Mouse (Mus musculus) G1E (cell line): ENCODE results near the gene Dao. TPM values are rescaled to one million over a fixed set of nuclear protein-coding genes. Genes with fewer than 3 reads are reported as not detected.

Experiments
- ATAC-seq: 2 replicates; pipeline ENCODE4 v1.8.0; 2016; ENCODE audit warnings: mild to moderate bottlenecking; ENCODE audit not compliant: insufficient number of reproducible peaks, poor library complexity, low FRiP score, severe bottlenecking; ENCODE audit errors: extremely low read depth
- DNase-seq: peaks from one replicate; pipeline ENCODE4 v3.0.0; 2012; ENCODE audit warnings: low spot score
- H3K27me3 ChIP-seq: 2 replicates; pipeline ENCODE4 v1.6.1; 2012; ENCODE audit warnings: mild to moderate bottlenecking, low read length, inconsistent platforms; ENCODE audit not compliant: insufficient read depth
- H3K36me3 ChIP-seq: replicated peaks from 2 replicates; pipeline ENCODE3; 2012; ENCODE audit warnings: mild to moderate bottlenecking, inconsistent platforms
- H3K4me1 ChIP-seq: 2 replicates; pipeline ENCODE4 v1.6.1; 2012; ENCODE audit warnings: low read depth, low read length, inconsistent platforms, mixed read lengths; ENCODE audit not compliant: insufficient read depth
- H3K4me3 ChIP-seq: 2 replicates; pipeline ENCODE4 v1.5.1; 2012; ENCODE audit warnings: low read depth, mild to moderate bottlenecking, inconsistent platforms, low read length, moderate library complexity, mixed read lengths
- H3K9me3 ChIP-seq: replicated peaks from 2 replicates; pipeline ENCODE4 v1.6.1; 2012; ENCODE audit warnings: inconsistent platforms
- CTCF ChIP-seq: IDR thresholded peaks from 2 replicates; pipeline ENCODE4 v1.5.1; 2012; ENCODE audit warnings: low read depth, low read length, inconsistent platforms, mixed read lengths
- GATA1 ChIP-seq: IDR thresholded peaks from 2 replicates; pipeline ENCODE4 v1.6.1; 2012; ENCODE audit warnings: borderline replicate concordance, low read length, inconsistent platforms, mixed read lengths
- GATA2 ChIP-seq: IDR thresholded peaks from 2 replicates; pipeline ENCODE4 v1.6.1; 2012; ENCODE audit warnings: low read depth, low read length, inconsistent platforms, borderline replicate concordance
- POLR2AphosphoS5 ChIP-seq: IDR thresholded peaks from 2 replicates; pipeline ENCODE4 v1.6.1; 2012; ENCODE audit warnings: low read depth, low read length, inconsistent platforms; ENCODE audit not compliant: insufficient replicate concordance
- TAL1 ChIP-seq: conservative IDR thresholded peaks from 2 replicates; pipeline ENCODE4 v1.6.1; 2012; ENCODE audit warnings: low read depth, low read length, inconsistent platforms, mixed read lengths
- polyA plus RNA-seq: library from polyadenylated mRNA; stranded (reverse); fragments of >175 nt; gene quantifications from 2 replicates; pipeline ENCODE4 v1.2.3, GENCODE M21; 2012
- total RNA-seq, 2 experiments: library from RNA; stranded (forward) in 1 of 2; stranded (reverse) in 1 of 2; fragments of 200-1000 nt in 1 of 2; fragments of >200 nt in 1 of 2; fragmentation: Nextera tagmentation in 1 of 2; gene quantifications; 2 replicates each; pipeline ENCODE4 v1.2.3; 2014 to 2017

The Dao gene
- total and polyA plus RNA-seq, 3 experiments = not detected

DNA sequence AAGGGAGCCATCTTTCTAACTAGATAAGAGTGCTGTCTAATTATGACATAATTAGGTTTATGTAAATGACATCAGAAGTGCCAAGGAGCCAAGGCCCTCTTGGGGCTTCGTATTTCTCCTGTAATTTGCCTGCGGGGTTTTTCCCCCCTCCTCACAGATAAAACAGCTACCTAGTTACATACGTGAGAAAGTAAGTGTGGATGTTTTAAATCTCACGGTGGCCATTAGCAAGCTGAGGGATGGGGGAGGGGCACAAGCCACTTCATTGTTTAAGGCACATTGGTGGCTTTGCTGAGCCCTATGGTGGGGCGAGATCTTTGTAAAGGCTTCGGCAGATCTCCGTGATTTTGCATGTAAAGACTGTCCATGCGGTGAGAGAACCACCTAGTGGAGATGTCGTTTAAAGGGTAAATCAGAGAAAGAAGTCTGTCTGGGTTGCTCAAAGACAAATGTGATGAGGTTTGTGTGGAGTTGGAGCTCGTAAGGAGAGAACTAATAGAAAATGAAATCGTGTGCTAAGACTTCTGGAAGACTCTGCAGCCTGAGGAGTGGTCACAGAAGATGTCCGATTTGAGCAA, 45.3 kb downstream of the Dao start:
- Histone ChIP-seq H3K4me3 (no peak overlapping the region), H3K27me3 (peaks cover 3% of the 10 kb centered on the region), H3K4me1 (peaks cover 7% of the 10 kb centered on the region; the same call in 1 of the 2 replicates), H3K36me3 (no peaks in the 10 kb centered on the region), H3K9me3 (no peaks in the 10 kb centered on the region; the same call in 1 of the 2 replicates)
- DNase-seq = no peak
- TF ChIP-seq POLR2AphosphoS5 (no peak), CTCF (no peak), GATA1 (no peak), TAL1 (no peak), GATA2 (no peak)
- no peak for ATAC-seq

DNA sequence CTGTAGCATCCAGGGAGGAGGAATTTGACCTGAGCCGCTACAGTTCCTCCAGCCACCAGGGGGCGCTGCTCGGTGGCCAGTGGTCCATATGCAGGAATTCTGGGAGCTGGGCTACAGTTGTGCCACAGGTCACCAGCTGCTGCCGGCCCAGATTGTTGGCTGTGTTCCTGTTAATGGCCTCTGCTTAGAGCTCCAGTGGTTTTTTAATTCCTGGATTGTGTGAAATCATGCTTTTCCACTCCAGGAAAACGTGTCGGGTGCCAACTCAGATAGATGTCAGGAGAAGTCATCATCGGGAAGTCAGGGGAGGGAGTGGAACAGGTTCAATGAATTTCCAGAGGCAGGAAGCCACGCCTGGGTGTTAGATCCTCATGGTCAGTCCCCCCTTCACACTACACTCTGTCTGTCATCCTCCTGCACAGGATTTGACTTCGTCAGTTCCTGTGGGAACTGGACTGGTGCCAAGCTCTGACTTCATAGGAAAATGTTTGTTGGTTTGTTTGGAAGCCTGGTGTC, 48.8 kb downstream of the Dao start:
- Histone ChIP-seq H3K4me1 (0 out of 2 replicates have a peak, but pooled peaks cover 4% of the 10 kb centered on the region), H3K27me3 (no peaks in the 10 kb centered on the region), H3K4me3 (no peak overlapping the region), H3K9me3 (no peaks in the 10 kb centered on the region; the same call in 1 of the 2 replicates), H3K36me3 (no peaks in the 10 kb centered on the region)
- ATAC-seq (no peak), DNase-seq (peak; percentile 32)
- TF ChIP-seq TAL1 = no peak
- no peak for TF ChIP-seq GATA1
- TF ChIP-seq CTCF = peak; percentile 64
- no peak for TF ChIP-seq POLR2AphosphoS5

DNA sequence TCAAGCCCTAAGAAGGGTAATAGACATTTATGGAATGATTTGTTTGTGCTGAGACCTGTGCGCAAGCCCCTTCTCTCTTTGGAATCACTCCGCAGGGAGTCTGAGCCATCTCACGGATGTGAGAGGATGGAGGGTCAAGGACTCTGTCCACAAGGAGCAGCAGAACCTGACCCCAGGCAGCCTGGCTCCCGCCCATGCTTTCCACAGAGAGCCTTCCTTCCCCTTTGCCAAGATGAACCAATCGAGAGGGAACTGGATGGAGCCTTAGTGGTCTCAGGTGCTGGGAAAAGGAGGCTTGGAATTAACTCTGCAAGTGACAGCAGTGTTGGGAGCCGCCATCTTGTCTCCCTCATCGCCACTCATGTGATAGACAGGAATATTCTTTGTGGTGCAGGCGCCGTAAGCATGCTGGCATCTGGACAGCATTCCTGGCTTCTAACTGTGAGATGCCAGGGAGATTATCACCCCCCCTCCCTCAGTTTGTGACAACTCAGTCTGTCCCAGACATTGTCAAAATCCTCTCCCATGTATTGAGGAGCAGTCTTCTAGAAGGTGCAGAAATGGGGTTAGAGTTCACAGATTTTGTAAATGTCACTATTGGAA, 53.7 kb downstream of the Dao start:
- TF ChIP-seq GATA1 = no peak
- no peak for TF ChIP-seq TAL1
- TF ChIP-seq CTCF = no peak
- TF ChIP-seq POLR2AphosphoS5 = no peak
- TF ChIP-seq GATA2 = no peak
- no peaks in the 10 kb centered on the region for H3K36me3 ChIP-seq

DNA sequence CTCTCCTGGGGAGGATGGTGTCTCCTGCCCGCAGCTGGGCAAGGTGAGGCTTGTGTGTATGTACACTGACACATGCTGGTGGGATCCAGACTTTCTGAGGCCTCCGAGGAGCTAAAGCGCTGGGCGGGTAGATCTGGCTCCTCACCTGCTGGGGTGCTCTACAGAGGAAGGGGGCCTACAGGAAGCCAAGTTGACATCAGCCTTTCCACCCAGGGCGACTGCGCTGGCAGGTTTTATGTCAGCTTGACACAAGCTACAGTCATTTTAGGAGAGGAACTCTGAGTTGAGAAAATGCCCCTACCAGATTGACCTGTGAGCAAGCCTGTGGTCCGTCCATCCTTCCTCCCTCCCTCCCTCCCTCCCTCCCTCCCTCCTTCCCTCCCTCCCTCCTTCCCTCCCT, 58.2 kb downstream of the Dao start:
- Histone ChIP-seq H3K27me3 (no peaks in the 10 kb centered on the region; the same call in 1 of the 2 replicates), H3K4me3 (no peak overlapping the region), H3K36me3 (no peaks in the 10 kb centered on the region), H3K4me1 (no peaks in the 10 kb centered on the region), H3K9me3 (no peaks in the 10 kb centered on the region)
- DNase-seq (no peak), ATAC-seq (no peak)
- TF ChIP-seq POLR2AphosphoS5 (no peak), TAL1 (no peak), GATA1 (no peak), CTCF (no peak), GATA2 (no peak)

More for the DNA sequence above, 53.7 kb downstream of the Dao start:
- Histone ChIP-seq H3K9me3 (no peaks in the 10 kb centered on the region), H3K27me3 (no peaks in the 10 kb centered on the region), H3K4me3 (no peak overlapping the region), H3K4me1 (0 out of 2 replicates have a peak, but pooled peaks cover 2% of the 10 kb centered on the region)
- DNase-seq = no peak
- ATAC-seq = no peak

DNA sequence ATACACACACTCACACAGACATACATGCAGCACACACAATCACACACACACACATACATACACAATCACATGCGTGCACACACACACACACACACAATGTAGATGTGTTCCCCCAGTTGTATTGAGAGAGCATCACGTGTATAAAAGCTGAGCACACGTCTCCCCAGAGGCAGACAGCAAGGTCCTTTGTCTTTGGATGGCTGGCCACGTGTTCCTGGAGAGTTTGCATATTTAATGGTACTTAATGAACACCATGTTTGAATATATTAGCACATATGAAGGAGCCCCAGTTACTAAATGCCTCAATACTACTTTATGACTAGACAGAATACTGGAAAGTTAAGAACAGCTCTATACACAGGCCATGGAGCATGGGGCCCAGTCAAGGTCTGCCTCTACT, 60.5 kb downstream of the Dao start:
- DNase-seq (no peak), ATAC-seq (no peak)
- no peak for TF ChIP-seq GATA2
- no peak for TF ChIP-seq TAL1
- no peak for TF ChIP-seq POLR2AphosphoS5
- TF ChIP-seq CTCF = no peak
- TF ChIP-seq GATA1 = no peak
- no peaks in the 10 kb centered on the region for H3K9me3 ChIP-seq
- H3K36me3 ChIP-seq = no peaks in the 10 kb centered on the region
- no peaks in the 10 kb centered on the region for H3K4me1 ChIP-seq
- H3K27me3 ChIP-seq = no peaks in the 10 kb centered on the region; the same call in 1 of the 2 replicates
- no peak overlapping the region for H3K4me3 ChIP-seq

DNA sequence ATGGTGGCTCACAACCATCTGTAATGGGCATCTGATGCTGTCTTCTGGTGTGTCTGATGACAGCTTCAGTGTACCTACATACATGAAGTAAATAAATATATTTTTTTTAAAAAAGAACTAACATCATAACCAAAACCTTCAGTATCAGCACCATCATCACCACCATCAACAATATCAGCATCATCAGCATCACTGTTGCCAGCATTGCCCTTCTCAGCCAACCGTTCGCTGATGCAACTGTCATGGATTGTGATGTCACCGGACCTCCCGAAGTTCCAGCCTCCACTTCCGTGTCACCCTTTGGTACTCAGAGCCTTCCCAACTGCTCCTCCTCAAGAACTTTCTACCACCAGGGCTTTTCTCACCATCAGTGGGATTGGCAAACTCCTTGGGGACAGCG, 61.7 kb downstream of the Dao start, which contains the start of gene Usp30:
TSS of gene Usp30 (plus strand) at position 301 of the 400 bp plus-strand sequence.
- TF ChIP-seq TAL1 = no peak
- no peak for TF ChIP-seq POLR2AphosphoS5
- TF ChIP-seq GATA1 = no peak
- TF ChIP-seq CTCF = no peak
- no peak for TF ChIP-seq GATA2
- Histone ChIP-seq H3K4me1 (no peaks in the 10 kb centered on the region), H3K9me3 (no peaks in the 10 kb centered on the region), H3K36me3 (no peaks in the 10 kb centered on the region), H3K27me3 (no peaks in the 10 kb centered on the region; the same call in 1 of the 2 replicates), H3K4me3 (no peak within 1 kb of the TSS)
- no peak for DNase-seq
- ATAC-seq = no peak
